Mouse (Mus musculus) hindbrain, embryonic 12.5 days (tissue): Measurements from ENCODE around the gene Gbp9. TPM values are rescaled to one million over a fixed set of nuclear protein-coding genes. Genes with fewer than 3 reads are reported as not detected.

Experiments
- ATAC-seq: fragments of 200-750 bp; cut with Nextera tagmentation; 2 replicates; pipeline ENCODE4 v1.8.0; 2017; ENCODE audit warnings: moderate TSS enrichment; ENCODE audit not compliant: low FRiP score
- H3K27ac ChIP-seq: fragments of 300-500 bp; sonication (generic); 2 replicates; pipeline ENCODE4 v1.5.1; 2016; ENCODE audit warnings: mild to moderate bottlenecking
- H3K27me3 ChIP-seq: fragments of 300-500 bp; sonication (generic); 2 replicates; pipeline ENCODE4 v1.6.1; 2016; ENCODE audit warnings: mild to moderate bottlenecking
- H3K36me3 ChIP-seq: fragments of 300-500 bp; sonication (generic); 2 replicates; pipeline ENCODE4 v1.6.1; 2016; ENCODE audit warnings: mild to moderate bottlenecking
- H3K4me1 ChIP-seq: fragments of 300-500 bp; sonication (generic); 2 replicates; pipeline ENCODE4 v1.6.1; 2016
- H3K4me2 ChIP-seq: fragments of 300-500 bp; sonication (generic); replicated peaks from 2 replicates; pipeline ENCODE4 v1.6.1; 2016; ENCODE audit warnings: mild to moderate bottlenecking
- H3K4me3 ChIP-seq: fragments of 300-500 bp; sonication (generic); 2 replicates; pipeline ENCODE4 v1.5.1; 2016; ENCODE audit warnings: mild to moderate bottlenecking
- H3K9ac ChIP-seq: fragments of 300-500 bp; sonication (generic); 2 replicates; pipeline ENCODE4 v1.6.1; 2016; ENCODE audit warnings: mild to moderate bottlenecking, moderate library complexity
- H3K9me3 ChIP-seq: fragments of 300-500 bp; sonication (generic); replicated peaks from 2 replicates; pipeline ENCODE4 v1.6.1; 2016; ENCODE audit warnings: mild to moderate bottlenecking
- WGBS: fragments of 180-500 bp; shearing (Covaris S2); methylation state at CpG from one replicate; pipeline ENCODE4 v1.1.7; 2016; 5-methylcytosine and 5-hydroxymethylcytosine counted together
- polyA plus RNA-seq: library from polyadenylated mRNA; unstranded; fragments of >200 nt; fragmentation: Nextera tagmentation; extraction: Ambion mirVana; gene quantifications from 2 replicates; pipeline ENCODE4 v1.2.1, GENCODE M21; 2016

Gene Gbp9
- polyA plus RNA-seq, 1 experiment from 2014 or later: 1.6 TPM

GRCm38 (mm10) chr5:105032362-105032761 lies 107.0 kb downstream of the Gbp9 start:
- no peaks in the 10 kb centered on the region for H3K4me1 ChIP-seq
- no peak for ATAC-seq
- H3K4me2 ChIP-seq: no peak overlapping the region
- H3K9ac ChIP-seq: no peak overlapping the region
- 0 out of 2 replicates have a peak, but pooled peaks cover under 1% of the 10 kb centered on the region for H3K9me3 ChIP-seq
- H3K27me3 ChIP-seq: no peaks in the 10 kb centered on the region
- 86% methylated on average over 2 of the region's 2 CpGs for WGBS
- no peak overlapping the region for H3K27ac ChIP-seq
- H3K4me3 ChIP-seq: no peak overlapping the region
- no peaks in the 10 kb centered on the region for H3K36me3 ChIP-seq

Other genes with a start within 250 kb of the Gbp9 start
- gene Abcg3, start 156.8 kb downstream of the Gbp9 start, polyA plus RNA-seq: 0.65 and 0.94 TPM in 2 replicates
- 0.52 and 0.93 TPM in 2 replicates for gene Gbp8, start within 50 bp of the Gbp9 start, polyA plus RNA-seq
- 0.66 and 1.0 TPM in 2 replicates for gene Gbp4, start within 50 bp of the Gbp9 start, polyA plus RNA-seq
- gene Gbp10, start 100.0 kb upstream of the Gbp9 start, polyA plus RNA-seq: 0.40 and 0.61 TPM in 2 replicates
- 0.08 TPM in 1 of 2 replicates, not detected in the other for gene Gm43302, start 154.2 kb upstream of the Gbp9 start, polyA plus RNA-seq
- 1.7 and 2.7 TPM in 2 replicates for gene Gbp6, start 154.2 kb upstream of the Gbp9 start, polyA plus RNA-seq